Mouse (Mus musculus) megakaryocyte, adult 5-6 weeks (primary cell): Measurements from ENCODE around the gene Gm9508. TPM values are rescaled to one million over a fixed set of nuclear protein-coding genes. Genes with fewer than 3 reads are reported as not detected.

Experiments
- ATAC-seq: 2 replicates; pipeline ENCODE4 v1.8.0; 2016; ENCODE audit warnings: mild to moderate bottlenecking, inconsistent platforms; ENCODE audit not compliant: poor library complexity, severe bottlenecking
- total RNA-seq, 2 experiments: library from RNA; stranded (forward) in 1 of 2; stranded (reverse) in 1 of 2; fragments of 153-499, 151-499 nt in 1 of 2; fragments of 221-1000, 200-1000 nt in 1 of 2; gene quantifications; 2 replicates each; pipeline versions ENCODE4 v1.2.3 to v1.2.4; 2015 to 2017

Gm9508 gene
- total RNA-seq, 2 experiments from 2014 or later: not detected

GRCm38 (mm10) chr10:77671519-77671918 lies 25.5 kb downstream of the Gm9508 start:
- no peak for ATAC-seq

- no peak for ATAC-seq
Observed at GRCm38 (mm10) chr10:77670710-77671109, 26.3 kb downstream of the Gm9508 start.

GRCm38 (mm10) chr10:77667402-77667801 lies 29.6 kb downstream of the Gm9508 start:
- ATAC-seq: no peak

- ATAC-seq: no peak
Observed at GRCm38 (mm10) chr10:77666342-77666741, 30.7 kb downstream of the Gm9508 start.

- ATAC-seq: no peak
Observed at GRCm38 (mm10) chr10:77663949-77664665, 32.9 kb downstream of the Gm9508 start.

- no peak for ATAC-seq
Observed at GRCm38 (mm10) chr10:77658286-77658994, 38.6 kb downstream of the Gm9508 start.

- ATAC-seq: no peak
Observed at GRCm38 (mm10) chr10:77652046-77652445, 45.0 kb downstream of the Gm9508 start.

GRCm38 (mm10) chr10:77647901-77648300 lies 49.1 kb downstream of the Gm9508 start:
- no peak for ATAC-seq

- ATAC-seq: no peak
Observed at GRCm38 (mm10) chr10:77647461-77647860, 49.6 kb downstream of the Gm9508 start.

Other genes starting within 250 kb of the Gm9508 start
- gene Fam207a, start 181.4 kb downstream of the Gm9508 start, total RNA-seq (2015): 11.5 and 11.7 TPM in 2 replicates
- 36.3 and 46.5 TPM in 2 replicates for gene Fam207a, start 181.4 kb downstream of the Gm9508 start, total RNA-seq (2017)
- 342 TPM in 2 replicates for gene Itgb2, start 167.0 kb downstream of the Gm9508 start, total RNA-seq (2015)
- 400 and 419 TPM in 2 replicates for gene Itgb2, start 167.0 kb downstream of the Gm9508 start, total RNA-seq (2017)
- 82.8 and 97.8 TPM in 2 replicates for gene Pttg1ip, start 115.5 kb downstream of the Gm9508 start, total RNA-seq (2015)
- 50.0 and 54.8 TPM in 2 replicates for gene Pttg1ip, start 115.5 kb downstream of the Gm9508 start, total RNA-seq (2017)
- gene Sumo3, start 91.1 kb downstream of the Gm9508 start, total RNA-seq (2015): 22.1 and 22.7 TPM in 2 replicates
- gene Sumo3, start 91.1 kb downstream of the Gm9508 start, total RNA-seq (2017): 118 and 137 TPM in 2 replicates
- not detected in 2 replicates for gene Gm49325, start 91.0 kb downstream of the Gm9508 start, total RNA-seq (2015)
- gene Gm49325, start 91.0 kb downstream of the Gm9508 start, total RNA-seq (2017): not detected in 2 replicates
- gene Ube2g2, start 75.0 kb downstream of the Gm9508 start, total RNA-seq (2015): 15.3 and 18.1 TPM in 2 replicates
- 27.4 and 40.0 TPM in 2 replicates for gene Ube2g2, start 75.0 kb downstream of the Gm9508 start, total RNA-seq (2017)
- gene Tspear, start 10.7 kb downstream of the Gm9508 start, total RNA-seq (2015): not detected in 2 replicates
- gene Tspear, start 10.7 kb downstream of the Gm9508 start, total RNA-seq (2017): not detected in 2 replicates
- gene Gm19402, start 6.5 kb downstream of the Gm9508 start, total RNA-seq (2015): not detected in 2 replicates
- not detected in 2 replicates for gene Gm19402, start 6.5 kb downstream of the Gm9508 start, total RNA-seq (2017)
- gene Gm10272, start 9.4 kb upstream of the Gm9508 start, total RNA-seq (2015): not detected in 2 replicates
- gene Gm10272, start 9.4 kb upstream of the Gm9508 start, total RNA-seq (2017): not detected in 2 replicates
- not detected in 2 replicates for gene Gm10024, start 14.2 kb upstream of the Gm9508 start, total RNA-seq (2015)
- gene Gm10024, start 14.2 kb upstream of the Gm9508 start, total RNA-seq (2017): not detected in 2 replicates
- not detected in 2 replicates for gene Gm10142, start 18.6 kb upstream of the Gm9508 start, total RNA-seq (2015)
- not detected in 2 replicates for gene Gm10142, start 18.6 kb upstream of the Gm9508 start, total RNA-seq (2017)
- not detected in 2 replicates for gene Krtap12-1, start 23.4 kb upstream of the Gm9508 start, total RNA-seq (2015)
- gene Krtap12-1, start 23.4 kb upstream of the Gm9508 start, total RNA-seq (2017): not detected in 2 replicates
- not detected in 2 replicates for gene Gm10100, start 29.3 kb upstream of the Gm9508 start, total RNA-seq (2015)
- gene Gm10100, start 29.3 kb upstream of the Gm9508 start, total RNA-seq (2017): not detected in 2 replicates
- gene Gm18596, start 45.4 kb upstream of the Gm9508 start, total RNA-seq (2015): not detected in 2 replicates
- gene Gm18596, start 45.4 kb upstream of the Gm9508 start, total RNA-seq (2017): not detected in 2 replicates
- gene Gm9736, start 54.1 kb upstream of the Gm9508 start, total RNA-seq (2015): not detected in 2 replicates
- not detected in 2 replicates for gene Gm9736, start 54.1 kb upstream of the Gm9508 start, total RNA-seq (2017)
- gene Gm3233, start 62.4 kb upstream of the Gm9508 start, total RNA-seq (2015): not detected in 2 replicates
- not detected in 2 replicates for gene Gm3233, start 62.4 kb upstream of the Gm9508 start, total RNA-seq (2017)
- gene Gm3238, start 74.1 kb upstream of the Gm9508 start, total RNA-seq (2015): not detected in 2 replicates
- gene Gm3238, start 74.1 kb upstream of the Gm9508 start, total RNA-seq (2017): not detected in 2 replicates
- gene Gm7138, start 79.7 kb upstream of the Gm9508 start, total RNA-seq (2015): not detected in 2 replicates
- not detected in 2 replicates for gene Gm7138, start 79.7 kb upstream of the Gm9508 start, total RNA-seq (2017)
- gene Gm3250, start 85.3 kb upstream of the Gm9508 start, total RNA-seq (2015): not detected in 2 replicates
- gene Gm3250, start 85.3 kb upstream of the Gm9508 start, total RNA-seq (2017): not detected in 2 replicates
- gene Gm7137, start 91.0 kb upstream of the Gm9508 start, total RNA-seq (2015): not detected in 2 replicates
- not detected in 2 replicates for gene Gm7137, start 91.0 kb upstream of the Gm9508 start, total RNA-seq (2017)
- not detected in 2 replicates for gene Gm9639, start 97.8 kb upstream of the Gm9508 start, total RNA-seq (2015)
- not detected in 2 replicates for gene Gm9639, start 97.8 kb upstream of the Gm9508 start, total RNA-seq (2017)
- gene Gm19668, start 101.9 kb upstream of the Gm9508 start, total RNA-seq (2015): not detected in 2 replicates
- gene Gm19668, start 101.9 kb upstream of the Gm9508 start, total RNA-seq (2017): not detected in 2 replicates
- gene Gm9507, start 114.6 kb upstream of the Gm9508 start, total RNA-seq (2015): not detected in 2 replicates
- not detected in 2 replicates for gene Gm9507, start 114.6 kb upstream of the Gm9508 start, total RNA-seq (2017)
- gene Gm2696, start 117.4 kb upstream of the Gm9508 start, total RNA-seq (2015): not detected in 2 replicates
- gene Gm2696, start 117.4 kb upstream of the Gm9508 start, total RNA-seq (2017): not detected in 2 replicates
- gene Krtap10-4, start 129.9 kb upstream of the Gm9508 start, total RNA-seq (2015): not detected in 2 replicates
- gene Krtap10-4, start 129.9 kb upstream of the Gm9508 start, total RNA-seq (2017): not detected in 2 replicates
- not detected in 2 replicates for gene Krtap10-10, start 138.7 kb upstream of the Gm9508 start, total RNA-seq (2015)
- not detected in 2 replicates for gene Krtap10-10, start 138.7 kb upstream of the Gm9508 start, total RNA-seq (2017)
- gene Gm36176, start 149.6 kb upstream of the Gm9508 start, total RNA-seq (2015): not detected in 2 replicates
- not detected in 2 replicates for gene Gm36176, start 149.6 kb upstream of the Gm9508 start, total RNA-seq (2017)
- not detected in 2 replicates for gene Gm10318, start 155.6 kb upstream of the Gm9508 start, total RNA-seq (2015)
- not detected in 2 replicates for gene Gm10318, start 155.6 kb upstream of the Gm9508 start, total RNA-seq (2017)
- not detected in 2 replicates for gene Gm3285, start 164.7 kb upstream of the Gm9508 start, total RNA-seq (2015)
- gene Gm3285, start 164.7 kb upstream of the Gm9508 start, total RNA-seq (2017): not detected in 2 replicates
- 0.07 TPM in 1 of 2 replicates, not detected in the other for gene Lrrc3, start 205.3 kb upstream of the Gm9508 start, total RNA-seq (2015)
- not detected in 2 replicates for gene Lrrc3, start 205.3 kb upstream of the Gm9508 start, total RNA-seq (2017)